Mouse (Mus musculus) myocyte (in vitro differentiated cells): ENCODE measurements around the gene Srpk1.

Source experiments
- MAX ChIP-seq: IDR thresholded peaks from one replicate; pipeline ENCODE4 v1.6.1; 2011; ENCODE audit warnings: low read depth, mild to moderate bottlenecking, control low read depth
- MYOD1 ChIP-seq, 3 experiments: IDR thresholded peaks; one replicate each; pipeline ENCODE4 v1.6.1; 2011; ENCODE audit warnings: control low read depth in 2 of 3, low read depth in 2 of 3, mild to moderate bottlenecking in 2 of 3, moderate library complexity in 1 of 3; ENCODE audit not compliant: insufficient read length in 2 of 3, control insufficient read depth in 1 of 3
- POLR2A ChIP-seq: IDR thresholded peaks from one replicate; pipeline ENCODE4 v1.6.1; 2011; ENCODE audit warnings: low read depth, mild to moderate bottlenecking, control low read depth, moderate library complexity; ENCODE audit not compliant: insufficient read length
- POLR2AphosphoS2 ChIP-seq: IDR thresholded peaks from one replicate; pipeline ENCODE4 v1.6.1; 2011; ENCODE audit warnings: low read depth, control low read depth; ENCODE audit not compliant: insufficient read length
- TCF12 ChIP-seq: IDR thresholded peaks from one replicate; pipeline ENCODE4 v1.6.1; 2011; ENCODE audit warnings: mild to moderate bottlenecking, control low read depth; ENCODE audit not compliant: poor library complexity, insufficient read depth, severe bottlenecking
- USF1 ChIP-seq: IDR thresholded peaks from one replicate; pipeline ENCODE4 v1.6.1; 2011; ENCODE audit warnings: low read depth, mild to moderate bottlenecking, control low read depth, moderate library complexity

DNA sequence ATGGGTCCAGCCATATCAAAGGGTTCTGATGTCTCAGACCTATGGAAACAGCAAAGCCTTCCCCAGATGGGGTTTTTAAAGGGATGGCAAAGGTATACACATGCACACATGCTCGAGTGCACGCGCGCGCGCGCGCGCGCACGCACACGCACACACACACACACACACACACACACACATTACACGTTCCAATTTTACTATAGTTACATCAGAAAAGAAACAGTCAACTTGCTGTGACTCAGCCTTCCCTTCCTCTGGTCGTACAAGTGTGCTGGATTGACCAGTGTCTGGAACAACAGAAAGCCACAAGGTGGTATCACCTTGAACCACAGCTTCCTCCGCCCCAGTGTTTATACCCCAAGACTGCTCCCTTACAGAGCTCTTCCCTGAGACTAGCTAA is 2.8 kb upstream of the Srpk1 start:
- TF ChIP-seq MAX, result no peak
- no peak for TF ChIP-seq POLR2A
- no peak for TF ChIP-seq USF1
- TF ChIP-seq TCF12, result no peak
- no peak for TF ChIP-seq POLR2AphosphoS2
- no peak for TF ChIP-seq MYOD1 (IDR thresholded peaks at IDR 0.05; ENCODE audit: control insufficient read depth in 1 of 3, insufficient read length in 2 of 3, low read depth in 2 of 3)
